Mouse (Mus musculus) left cerebral cortex, adult 18-20 months (tissue): ENCODE results near the gene Fkbp1a. TPM values are rescaled to one million over a fixed set of nuclear protein-coding genes. Genes with fewer than 3 reads are reported as not detected.

Experiments used
- DNase-seq, 2 experiments: peaks; one replicate each; pipeline ENCODE4 v3.0.0; 2021 to 2022; ENCODE audit warnings: low spot score in 2 of 2, mixed read lengths in 1 of 2
- total RNA-seq, 2 experiments: library from RNA; stranded (reverse); gene quantifications; 2 replicates each; pipeline ENCODE4 v1.2.3; 2021

The Fkbp1a gene
- total RNA-seq, 2 experiments from 2014 or later: 748 to 757 TPM

GRCm38 (mm10) chr2:151598068-151598467 lies 55.8 kb downstream of the Fkbp1a start:
- peak; percentile 67 to 75 for DNase-seq

GRCm38 (mm10) chr2:151602106-151602505 lies 59.8 kb downstream of the Fkbp1a start:
- DNase-seq: no peak

- no peak for DNase-seq
These were observed 61.3 kb downstream of the Fkbp1a start for GRCm38 (mm10) chr2:151603630-151604029.

- peak; percentile 75 to 79 for DNase-seq
These were observed 63.2 kb downstream of the Fkbp1a start for GRCm38 (mm10) chr2:151605437-151605987.

- DNase-seq: no peak
These were observed 66.2 kb downstream of the Fkbp1a start for GRCm38 (mm10) chr2:151608435-151608834.

- no peak for DNase-seq
These were observed 67.7 kb downstream of the Fkbp1a start for GRCm38 (mm10) chr2:151609974-151610373.

Other genes with a start within 250 kb of the Fkbp1a start
- not detected for gene 4921509C19Rik, start 66.3 kb upstream of the Fkbp1a start, total RNA-seq
- 100 to 1,000 TPM; 150 to 156 TPM for gene Nsfl1c, start 48.3 kb upstream of the Fkbp1a start, total RNA-seq
- gene Sdcbp2, start 30.1 kb downstream of the Fkbp1a start, total RNA-seq: 1 to 10 TPM; 1.1 to 1.7 TPM
- 100 to 1,000 TPM; 311 to 313 TPM for gene Snph, start 90.1 kb downstream of the Fkbp1a start, total RNA-seq
- gene Rad21l, start 126.0 kb downstream of the Fkbp1a start, total RNA-seq: 1 to 10 TPM in 1 of 2 experiments, under 1 TPM in 1; 0.93 to 1.7 TPM
- 1 to 10 TPM; 7.0 to 8.1 TPM for gene Tmem74b, start 159.5 kb downstream of the Fkbp1a start, total RNA-seq
- gene Psmf1, start 201.7 kb downstream of the Fkbp1a start, total RNA-seq: 10 to 100 TPM; 37.7 to 39.1 TPM